Mouse (Mus musculus): ENCODE measurements at regions not wholly inside any gene's neighbourhood (a gene's known extent, or its start where the extent isn't known, plus 50 kb on each side); places are given as distances from the start of the nearest gene placed in this dataset.

DNA sequence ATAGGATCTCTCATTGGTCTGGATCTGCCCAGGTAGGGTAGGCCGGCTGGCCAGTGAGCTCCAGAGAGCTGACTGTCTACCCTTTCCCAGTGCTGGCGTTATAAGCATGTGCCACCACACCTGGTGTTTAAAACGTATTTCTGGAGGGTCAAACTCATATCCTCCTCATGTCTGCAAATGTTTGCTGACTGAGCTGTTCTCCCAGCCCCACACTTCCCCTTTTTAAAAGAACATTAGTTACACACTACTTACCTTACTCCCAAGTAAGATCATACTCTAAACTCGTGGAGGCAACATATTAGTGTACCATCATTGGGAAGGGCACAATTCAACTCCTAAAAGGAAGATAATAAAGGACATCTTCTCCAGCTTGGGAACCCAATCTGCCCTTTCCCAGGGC lies 126.6 kb upstream of the Id2 start:
- H3K4me1 ChIP-seq (ENCODE audit: control insufficient read depth, insufficient read depth, low read length), result peaks cover 4% of the 10 kb centered on the region; the same call in 1 of the 2 replicates
- WGBS, result 82% methylated on average over 4 of the region's 4 CpGs
- H3K4me2 ChIP-seq (ENCODE audit: low read depth, severe bottlenecking), result no peak overlapping the region
- ATAC-seq (ENCODE audit: insufficient number of reproducible peaks, low FRiP score, low TSS enrichment, low read depth) (no peak), DNase-seq (ENCODE audit: low spot score) (no peak)
- no peak overlapping the region for H3K9ac ChIP-seq (ENCODE audit: low read length)
- H3K9me3 ChIP-seq (ENCODE audit: control insufficient read depth, low read length), result no peaks in the 10 kb centered on the region
- H3K27ac ChIP-seq (replicated peaks; ENCODE audit: low read depth, low read length), result no peak overlapping the region
- H3K4me3 ChIP-seq (ENCODE audit: low read depth, low read length), result no peak overlapping the region
- H3K27me3 ChIP-seq (ENCODE audit: control insufficient read depth, insufficient read depth, low read length), result no peaks in the 10 kb centered on the region
- no peaks in the 10 kb centered on the region for H3K36me3 ChIP-seq (ENCODE audit: control insufficient read depth, insufficient read depth, low read length)

- no peak overlapping the region for H3K4me2 ChIP-seq (ENCODE audit: low read depth, severe bottlenecking)
- no peak overlapping the region for H3K9ac ChIP-seq (ENCODE audit: low read length)
- WGBS, result 31% methylated on average over 4 of the region's 4 CpGs
- no peaks in the 10 kb centered on the region for H3K27me3 ChIP-seq (ENCODE audit: control insufficient read depth, insufficient read depth, low read length)
- ATAC-seq (ENCODE audit: insufficient number of reproducible peaks, low FRiP score, low TSS enrichment, low read depth) (no peak), DNase-seq (ENCODE audit: low spot score) (no peak)
- H3K4me3 ChIP-seq (ENCODE audit: low read depth, low read length), result no peak overlapping the region
- peaks cover 14% of the 10 kb centered on the region; the same call in 1 of the 2 replicates for H3K4me1 ChIP-seq (ENCODE audit: control insufficient read depth, insufficient read depth, low read length)
- no peak overlapping the region for H3K27ac ChIP-seq (replicated peaks; ENCODE audit: low read depth, low read length)
- H3K36me3 ChIP-seq (ENCODE audit: control insufficient read depth, insufficient read depth, low read length), result no peaks in the 10 kb centered on the region
- no peaks in the 10 kb centered on the region for H3K9me3 ChIP-seq (ENCODE audit: control insufficient read depth, low read length)
Measured at GRCm38 (mm10) chr12:25220780-25221106, 123.8 kb upstream of the Id2 start.

GRCm38 (mm10) chr12:25220096-25220779 lies 123.3 kb upstream of the Id2 start:
- H3K4me3 ChIP-seq (ENCODE audit: low read depth, low read length), result no peak overlapping the region
- no peaks in the 10 kb centered on the region for H3K27me3 ChIP-seq (ENCODE audit: control insufficient read depth, insufficient read depth, low read length)
- no peaks in the 10 kb centered on the region for H3K9me3 ChIP-seq (ENCODE audit: control insufficient read depth, low read length)
- no peak overlapping the region for H3K4me2 ChIP-seq (ENCODE audit: low read depth, severe bottlenecking)
- WGBS, result 80% methylated on average over 9 of the region's 9 CpGs
- H3K36me3 ChIP-seq (ENCODE audit: control insufficient read depth, insufficient read depth, low read length), result no peaks in the 10 kb centered on the region
- DNase-seq (ENCODE audit: low spot score) (no peak), ATAC-seq (ENCODE audit: insufficient number of reproducible peaks, low FRiP score, low TSS enrichment, low read depth) (no peak)
- H3K27ac ChIP-seq (replicated peaks; ENCODE audit: low read depth, low read length), result no peak overlapping the region
- no peak overlapping the region for H3K9ac ChIP-seq (ENCODE audit: low read length)
- peaks cover 14% of the 10 kb centered on the region; the same call in 1 of the 2 replicates for H3K4me1 ChIP-seq (ENCODE audit: control insufficient read depth, insufficient read depth, low read length)

- Histone ChIP-seq H3K4me2 (ENCODE audit: low read depth, severe bottlenecking) (no peak overlapping the region), H3K27me3 (ENCODE audit: control insufficient read depth, insufficient read depth, low read length) (no peaks in the 10 kb centered on the region), H3K9ac (ENCODE audit: low read length) (no peak overlapping the region), H3K27ac (replicated peaks; ENCODE audit: low read depth, low read length) (no peak overlapping the region), H3K4me3 (ENCODE audit: low read depth, low read length) (no peak overlapping the region), H3K9me3 (ENCODE audit: control insufficient read depth, low read length) (no peaks in the 10 kb centered on the region), H3K36me3 (ENCODE audit: control insufficient read depth, insufficient read depth, low read length) (no peaks in the 10 kb centered on the region), H3K4me1 (ENCODE audit: control insufficient read depth, insufficient read depth, low read length) (peaks cover 14% of the 10 kb centered on the region; the same call in 1 of the 2 replicates)
- 71% methylated on average over 10 of the region's 10 CpGs for WGBS
- no peak for ATAC-seq (ENCODE audit: insufficient number of reproducible peaks, low FRiP score, low TSS enrichment, low read depth)
- DNase-seq (ENCODE audit: low spot score), result no peak
Measured at GRCm38 (mm10) chr12:25219546-25219945, 122.6 kb upstream of the Id2 start.

GRCm38 (mm10) chr12:25216792-25217516 lies 120.0 kb upstream of the Id2 start:
- no peak overlapping the region for H3K27ac ChIP-seq (replicated peaks; ENCODE audit: low read depth, low read length)
- H3K36me3 ChIP-seq (ENCODE audit: control insufficient read depth, insufficient read depth, low read length), result no peaks in the 10 kb centered on the region
- H3K9me3 ChIP-seq (ENCODE audit: control insufficient read depth, low read length), result no peaks in the 10 kb centered on the region
- WGBS, result 65% methylated on average over 5 of the region's 5 CpGs
- no peaks in the 10 kb centered on the region for H3K27me3 ChIP-seq (ENCODE audit: control insufficient read depth, insufficient read depth, low read length)
- H3K4me3 ChIP-seq (ENCODE audit: low read depth, low read length), result no peak overlapping the region
- DNase-seq (ENCODE audit: low spot score) (no peak), ATAC-seq (ENCODE audit: insufficient number of reproducible peaks, low FRiP score, low TSS enrichment, low read depth) (no peak)
- no peak overlapping the region for H3K9ac ChIP-seq (ENCODE audit: low read length)
- peaks cover 14% of the 10 kb centered on the region; the same call in 1 of the 2 replicates for H3K4me1 ChIP-seq (ENCODE audit: control insufficient read depth, insufficient read depth, low read length)
- H3K4me2 ChIP-seq (ENCODE audit: low read depth, severe bottlenecking), result no peak overlapping the region

DNA sequence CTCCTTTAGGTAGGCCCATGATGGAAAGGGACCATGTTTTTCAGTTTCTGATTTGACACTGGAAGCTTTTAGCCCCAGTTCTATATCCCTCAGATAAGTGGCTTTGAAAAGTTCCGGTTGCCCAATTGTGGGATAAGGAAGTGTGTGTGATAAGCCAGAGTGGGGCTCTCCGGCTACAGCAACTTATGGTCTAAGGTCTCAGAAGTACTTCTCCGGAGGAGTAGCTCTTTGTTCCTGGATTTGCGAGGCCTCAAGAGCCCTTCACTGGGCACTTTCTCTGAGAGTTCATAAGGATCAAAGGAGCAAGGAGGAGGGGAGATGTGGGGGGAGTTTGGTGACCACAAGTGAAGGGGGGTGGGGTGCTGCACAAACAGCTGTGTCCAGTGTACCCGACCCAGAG lies 118.3 kb upstream of the Id2 start:
- no peak for ATAC-seq (ENCODE audit: insufficient number of reproducible peaks, low FRiP score, low TSS enrichment, low read depth)
- Histone ChIP-seq H3K27me3 (ENCODE audit: control insufficient read depth, insufficient read depth, low read length) (no peaks in the 10 kb centered on the region), H3K9me3 (ENCODE audit: control insufficient read depth, low read length) (no peaks in the 10 kb centered on the region), H3K27ac (replicated peaks; ENCODE audit: low read depth, low read length) (no peak overlapping the region), H3K4me3 (ENCODE audit: low read depth, low read length) (no peak overlapping the region), H3K9ac (ENCODE audit: low read length) (no peak overlapping the region), H3K4me2 (ENCODE audit: low read depth, severe bottlenecking) (no peak overlapping the region), H3K4me1 (ENCODE audit: control insufficient read depth, insufficient read depth, low read length) (peaks cover 10% of the 10 kb centered on the region; the same call in 1 of the 2 replicates), H3K36me3 (ENCODE audit: control insufficient read depth, insufficient read depth, low read length) (no peaks in the 10 kb centered on the region)
- 54% methylated on average over 5 of the region's 5 CpGs for WGBS
- DNase-seq (ENCODE audit: low spot score), result no peak

GRCm38 (mm10) chr12:25213782-25214478 lies 117.0 kb upstream of the Id2 start:
- H3K27ac ChIP-seq (replicated peaks; ENCODE audit: low read depth, low read length), result no peak overlapping the region
- peaks cover 12% of the 10 kb centered on the region for H3K4me1 ChIP-seq (ENCODE audit: control insufficient read depth, insufficient read depth, low read length)
- H3K4me3 ChIP-seq (ENCODE audit: low read depth, low read length), result no peak overlapping the region
- no peaks in the 10 kb centered on the region for H3K9me3 ChIP-seq (ENCODE audit: control insufficient read depth, low read length)
- no peaks in the 10 kb centered on the region for H3K27me3 ChIP-seq (ENCODE audit: control insufficient read depth, insufficient read depth, low read length)
- DNase-seq (ENCODE audit: low spot score) (no peak), ATAC-seq (ENCODE audit: insufficient number of reproducible peaks, low FRiP score, low TSS enrichment, low read depth) (no peak)
- no peak overlapping the region for H3K9ac ChIP-seq (ENCODE audit: low read length)
- WGBS, result 83% methylated on average over 11 of the region's 11 CpGs
- H3K4me2 ChIP-seq (ENCODE audit: low read depth, severe bottlenecking), result no peak overlapping the region
- no peaks in the 10 kb centered on the region for H3K36me3 ChIP-seq (ENCODE audit: control insufficient read depth, insufficient read depth, low read length)

DNA sequence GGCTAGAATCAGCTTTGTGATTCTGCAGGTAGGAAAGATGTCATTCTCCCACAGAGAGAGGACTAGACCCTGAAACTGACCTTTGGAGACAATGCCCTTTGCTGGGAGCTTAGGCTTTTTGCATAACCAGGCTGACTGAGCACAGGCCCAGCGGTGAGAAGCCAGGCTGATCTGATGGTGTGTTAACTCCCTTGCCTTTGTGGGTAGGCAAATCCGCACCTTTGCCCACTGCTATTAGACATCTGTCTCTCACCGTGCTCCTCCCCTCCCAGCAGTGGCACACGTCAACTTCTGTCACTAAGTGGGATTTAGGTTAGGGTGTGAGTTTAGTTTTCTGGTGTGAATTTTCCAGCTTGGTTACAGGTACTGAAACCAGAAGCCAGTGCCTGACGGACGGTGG lies 114.4 kb upstream of the Id2 start:
- Histone ChIP-seq H3K9ac (ENCODE audit: low read length) (no peak overlapping the region), H3K9me3 (ENCODE audit: control insufficient read depth, low read length) (no peaks in the 10 kb centered on the region), H3K27ac (replicated peaks; ENCODE audit: low read depth, low read length) (no peak overlapping the region), H3K4me3 (ENCODE audit: low read depth, low read length) (no peak overlapping the region), H3K4me2 (ENCODE audit: low read depth, severe bottlenecking) (no peak overlapping the region), H3K27me3 (ENCODE audit: control insufficient read depth, insufficient read depth, low read length) (no peaks in the 10 kb centered on the region), H3K4me1 (ENCODE audit: control insufficient read depth, insufficient read depth, low read length) (peaks cover 5% of the 10 kb centered on the region; the same call in 1 of the 2 replicates), H3K36me3 (ENCODE audit: control insufficient read depth, insufficient read depth, low read length) (no peaks in the 10 kb centered on the region)
- ATAC-seq (ENCODE audit: insufficient number of reproducible peaks, low FRiP score, low TSS enrichment, low read depth) (no peak), DNase-seq (ENCODE audit: low spot score) (no peak)
- WGBS, result 79% methylated on average over 6 of the region's 6 CpGs

Measured in limb, embryonic 11.5 days (tissue).